ENCODE assay signal across 17 mouse cellular contexts in genomic region chr17:87872286-87872685, GRCm38 (mm10). TPM values are rescaled to one million over a fixed set of nuclear protein-coding genes. Genes with fewer than 3 reads are reported as not detected.
DNase-seq lines count a peak whose midpoint lies in the region; ATAC-seq lines count a peak whose summit lies in the region.
"Had no signal": no experiment of that assay in that cellular context is flagged by ENCODE, and none has a peak within 500 bp of the region (broad histone marks: within the 10 kb centered on the region; RNA-seq: fewer than 3 reads in every experiment).

No protein-coding gene starts in this region.

- H3K27ac ChIP-seq in hindbrain, embryonic 13.5 days: peak overlapping the region; percentile 64
- H3K27ac ChIP-seq in hindbrain, embryonic 11.5 days (ENCODE audit: low read depth, low read length): no peak overlapping the region
- no peak overlapping the region for H3K27ac ChIP-seq in forebrain, embryonic 16.5 days (ENCODE audit: low read length)
- peak overlapping the region; percentile 48 for H3K27ac ChIP-seq in neural tube, embryonic 14.5 days (ENCODE audit: low read depth, low read length)

- no peak overlapping the region for H3K9ac ChIP-seq in hindbrain, embryonic 13.5 days
- H3K9ac ChIP-seq in hindbrain, embryonic 11.5 days (ENCODE audit: low read depth, low read length): no peak overlapping the region
- no peak overlapping the region for H3K9ac ChIP-seq in forebrain, embryonic 16.5 days (replicated peaks; ENCODE audit: low read depth, low read length)
- H3K9ac ChIP-seq in neural tube, embryonic 14.5 days (replicated peaks; ENCODE audit: low read depth, low read length): no peak overlapping the region

- H3K27me3 ChIP-seq in hindbrain, embryonic 13.5 days: peaks cover 12% of the 10 kb centered on the region; the same call in 1 of the 2 replicates
- peaks cover 7% of the 10 kb centered on the region for H3K27me3 ChIP-seq in hindbrain, embryonic 11.5 days (ENCODE audit: control insufficient read depth, insufficient read depth, low read length)
- H3K27me3 ChIP-seq in forebrain, embryonic 16.5 days (replicated peaks; ENCODE audit: control insufficient read depth, insufficient read depth, low read length): no peaks in the 10 kb centered on the region
- no peaks in the 10 kb centered on the region for H3K27me3 ChIP-seq in neural tube, embryonic 14.5 days (ENCODE audit: control insufficient read depth, insufficient read depth, low read length)

- no peaks in the 10 kb centered on the region for H3K36me3 ChIP-seq in hindbrain, embryonic 13.5 days
- no peaks in the 10 kb centered on the region for H3K36me3 ChIP-seq in hindbrain, embryonic 11.5 days (ENCODE audit: control insufficient read depth, insufficient read depth, low read length)
- H3K36me3 ChIP-seq in forebrain, embryonic 16.5 days (ENCODE audit: control insufficient read depth, insufficient read depth): no peaks in the 10 kb centered on the region
- H3K36me3 ChIP-seq in neural tube, embryonic 14.5 days (ENCODE audit: control insufficient read depth, insufficient read depth, low read length): no peaks in the 10 kb centered on the region

- H3K9me3 ChIP-seq in hindbrain, embryonic 13.5 days: no peaks in the 10 kb centered on the region
- no peaks in the 10 kb centered on the region for H3K9me3 ChIP-seq in hindbrain, embryonic 11.5 days (ENCODE audit: control insufficient read depth, low read length)
- H3K9me3 ChIP-seq in forebrain, embryonic 16.5 days (ENCODE audit: control insufficient read depth, low read length): no peaks in the 10 kb centered on the region
- no peaks in the 10 kb centered on the region for H3K9me3 ChIP-seq in neural tube, embryonic 14.5 days (ENCODE audit: control insufficient read depth, low read length)

- 14% methylated on average over 4 of the region's 4 CpGs for WGBS in hindbrain, embryonic 13.5 days
- 37% methylated on average over 4 of the region's 4 CpGs for WGBS in hindbrain, embryonic 11.5 days
- WGBS in forebrain, embryonic 16.5 days: 10% methylated on average over 4 of the region's 4 CpGs
- 13% methylated on average over 4 of the region's 4 CpGs for WGBS in neural tube, embryonic 14.5 days

- no peak for DNase-seq in hindbrain, embryonic 11.5 days (ENCODE audit: low spot score)
- DNase-seq in cerebellum, adult 18-20 months: peak; percentile 87 to 93
- DNase-seq in urinary bladder, postnatal 10 days (ENCODE audit: low spot score): no peak
- DNase-seq in layer of hippocampus, adult 8-10 months (ENCODE audit: low spot score in 2 of 2): no peak
- no peak for DNase-seq in adrenal gland, adult 2 months
- DNase-seq: adrenal gland, adult 8-10 months; liver had no signal

- no peak overlapping the region for H3K4me3 ChIP-seq in hindbrain, embryonic 13.5 days
- no peak overlapping the region for H3K4me3 ChIP-seq in hindbrain, embryonic 11.5 days (ENCODE audit: low read depth, low read length)
- no peak overlapping the region for H3K4me3 ChIP-seq in forebrain, embryonic 16.5 days (replicated peaks; ENCODE audit: low read length)
- H3K4me3 ChIP-seq in neural tube, embryonic 14.5 days (ENCODE audit: low read depth, low read length): no peak overlapping the region

- peaks cover 18% of the 10 kb centered on the region for H3K4me1 ChIP-seq in hindbrain, embryonic 13.5 days (replicated peaks)
- H3K4me1 ChIP-seq in hindbrain, embryonic 11.5 days (replicated peaks; ENCODE audit: control insufficient read depth, insufficient read depth, low read length): 0 out of 2 replicates have a peak, but pooled peaks cover 2% of the 10 kb centered on the region
- peaks cover 9% of the 10 kb centered on the region; the same call in 1 of the 2 replicates for H3K4me1 ChIP-seq in forebrain, embryonic 16.5 days (replicated peaks; ENCODE audit: control insufficient read depth, insufficient read depth, low read length)
- peaks cover 7% of the 10 kb centered on the region; the same call in 1 of the 2 replicates for H3K4me1 ChIP-seq in neural tube, embryonic 14.5 days (ENCODE audit: control insufficient read depth, insufficient read depth, low read length)

- H3K4me2 ChIP-seq in hindbrain, embryonic 13.5 days: no peak overlapping the region
- H3K4me2 ChIP-seq in hindbrain, embryonic 11.5 days (replicated peaks; ENCODE audit: low read depth, low read length): no peak overlapping the region
- no peak overlapping the region for H3K4me2 ChIP-seq in forebrain, embryonic 16.5 days (ENCODE audit: low read length)
- no peak overlapping the region for H3K4me2 ChIP-seq in neural tube, embryonic 14.5 days (ENCODE audit: low read depth, low read length)

- peak; percentile 47; the same call in 1 of the 2 replicates for ATAC-seq in hindbrain, embryonic 13.5 days (ENCODE audit: low FRiP score)
- ATAC-seq in hindbrain, embryonic 11.5 days (ENCODE audit: low FRiP score): no peak
- peak; percentile 43; the same call in 1 of the 2 replicates for ATAC-seq in forebrain, embryonic 16.5 days
- peak; percentile 76; the same call in 1 of the 2 replicates for ATAC-seq in neural tube, embryonic 14.5 days (ENCODE audit: low read depth)

RNA-seq across cellular contexts. Expression of gene Rpl36-ps4, which starts 48.5 kb away (rescaled TPM):
- not detected in 2 replicates for polyA plus RNA-seq in hindbrain, embryonic 13.5 days (2015; fragmentation: Nextera tagmentation; extraction: Ambion mirVana)
- polyA plus RNA-seq in hindbrain, embryonic 11.5 days (2014; fragmentation: Nextera tagmentation; extraction: Ambion mirVana): not detected in 2 replicates
- not detected in 2 replicates for polyA plus RNA-seq in forebrain, embryonic 16.5 days (2015; fragmentation: Nextera tagmentation; extraction: Ambion mirVana)
- not detected in 2 replicates for polyA plus RNA-seq in neural tube, embryonic 14.5 days (2014; fragmentation: Nextera tagmentation; extraction: Ambion mirVana)
- total RNA-seq in layer of hippocampus, adult 8-10 months (2022): not detected
- total RNA-seq in adrenal gland, adult 2 months (2021): not detected
- not detected in 2 replicates for polyA plus RNA-seq in adrenal gland, adult 2 months (2012; rRNA removed)
- total RNA-seq: adrenal gland, adult 8-10 months; common myeloid progenitor, adult 5-6 weeks; gastrocnemius, adult 8-10 months; heart, postnatal 25 days; layer of hippocampus, postnatal 25 days had no signal
- polyA plus RNA-seq: kidney, embryonic 16.5 days; neural tube, embryonic 11.5 days; testis, adult 2 months had no signal

Comparison
In these comparisons a context has a peak if more than half of its experiments do, and no peak if none do; other contexts are left out.
1. H3K27ac ChIP-seq: peak in hindbrain, embryonic 13.5 days (single experiment) and neural tube, embryonic 14.5 days (single experiment); none in hindbrain, embryonic 11.5 days (single experiment) and forebrain, embryonic 16.5 days (single experiment).
2. DNase-seq: peak in cerebellum, adult 18-20 months (2 of 2); none in hindbrain, embryonic 11.5 days (single experiment), urinary bladder, postnatal 10 days (single experiment), layer of hippocampus, adult 8-10 months (0 of 2) and adrenal gland, adult 2 months (single experiment).